Mouse (Mus musculus) ovary, postnatal 10 days (tissue): Measurements from ENCODE around the gene Gm20388.
A peak's percentile ranks its signal among the peaks of the same experiment; 100 is the strongest.

Source experiments
- DNase-seq: peaks from one replicate; pipeline ENCODE4 v3.0.0; 2022; ENCODE audit warnings: low spot score

Gene Gm20388

DNA sequence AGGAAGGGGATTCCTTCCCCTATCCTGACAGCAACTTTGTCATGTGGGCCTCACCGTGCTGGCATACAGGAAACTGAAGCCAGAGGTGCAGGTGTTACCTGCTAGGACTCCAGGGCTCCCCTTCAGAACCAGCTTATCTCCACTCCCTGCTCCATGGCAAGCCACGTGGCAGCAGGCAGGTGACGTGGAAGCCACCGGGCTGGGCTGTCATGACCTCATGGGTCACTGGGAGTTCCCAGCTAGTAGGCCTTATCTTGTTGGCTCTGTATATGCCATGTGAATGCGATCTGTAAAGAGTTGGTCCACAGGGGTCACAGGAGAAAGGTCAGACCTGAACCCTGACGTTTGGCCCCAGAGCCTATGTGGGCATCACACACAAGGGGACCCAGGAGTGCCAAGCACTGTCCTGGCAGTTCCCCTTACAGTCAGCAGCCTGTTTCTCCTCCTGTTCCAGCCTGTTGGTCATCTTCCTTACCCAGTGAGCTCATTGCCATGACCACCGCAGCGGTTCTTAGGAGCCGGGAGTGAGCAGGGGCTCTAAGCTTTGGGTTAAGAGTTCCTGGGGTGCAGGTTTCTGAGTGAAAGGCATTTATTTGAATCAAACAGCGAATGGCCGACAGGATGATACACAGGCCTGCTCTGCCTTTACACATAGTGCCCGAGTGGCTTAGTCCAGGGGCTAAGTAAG is 2419.9 kb downstream of the Gm20388 start:
- DNase-seq = no peak

DNA sequence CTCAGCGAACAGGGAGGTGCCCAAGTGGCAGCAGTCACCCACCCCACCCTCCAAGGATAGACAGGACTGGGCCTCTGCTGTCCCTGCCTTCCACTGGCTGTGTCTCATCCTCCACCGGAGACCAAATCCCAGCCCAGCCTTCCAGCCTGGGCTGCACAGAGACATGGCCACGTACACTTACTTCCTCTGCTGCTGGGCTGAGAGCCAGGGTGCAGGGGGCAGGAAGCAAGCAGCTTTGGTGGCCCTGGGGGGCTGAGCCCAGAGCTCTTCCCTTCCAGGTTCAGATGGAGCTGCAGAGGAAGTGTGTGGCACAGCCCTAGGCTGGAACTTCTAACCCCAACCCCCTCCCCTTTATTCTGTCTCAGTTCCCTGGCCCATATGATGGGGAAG is 2420.5 kb downstream of the Gm20388 start:
- no peak for DNase-seq

DNA sequence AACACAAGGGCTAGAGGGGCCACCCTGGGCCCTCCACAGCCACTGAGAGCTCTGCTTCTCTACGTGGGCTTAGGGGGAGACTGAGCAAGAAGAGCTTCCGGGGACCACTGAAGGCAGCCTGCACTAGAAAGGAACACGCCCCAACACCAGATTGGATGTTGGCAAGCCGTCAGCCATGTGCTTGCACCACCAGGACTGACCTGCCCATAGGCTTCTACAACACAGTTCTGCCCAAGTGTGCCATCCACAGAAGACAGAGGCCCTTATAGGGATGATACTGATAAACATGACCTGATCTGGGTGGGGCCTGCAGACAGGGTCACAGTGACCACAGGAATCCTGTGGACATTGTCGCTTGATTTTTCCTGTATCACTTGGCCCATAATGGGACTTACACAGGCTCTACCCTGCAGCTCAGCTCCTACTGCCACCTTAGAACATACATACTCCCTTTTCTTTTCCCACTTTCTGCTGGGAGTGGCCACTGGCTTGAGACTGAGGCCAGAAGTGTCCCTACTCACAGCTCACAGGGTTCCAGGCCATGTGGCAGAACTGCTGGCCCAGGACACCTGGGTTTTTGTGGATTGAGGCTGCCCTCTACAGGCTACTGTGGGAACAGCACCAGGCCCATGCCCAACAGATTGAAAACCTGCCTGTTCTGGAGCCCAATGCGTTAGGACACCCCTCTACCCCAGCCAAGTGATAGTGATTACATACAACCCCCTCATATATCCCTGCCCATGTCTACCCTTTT is 2422.3 kb downstream of the Gm20388 start:
- DNase-seq = peak; percentile 75

DNA sequence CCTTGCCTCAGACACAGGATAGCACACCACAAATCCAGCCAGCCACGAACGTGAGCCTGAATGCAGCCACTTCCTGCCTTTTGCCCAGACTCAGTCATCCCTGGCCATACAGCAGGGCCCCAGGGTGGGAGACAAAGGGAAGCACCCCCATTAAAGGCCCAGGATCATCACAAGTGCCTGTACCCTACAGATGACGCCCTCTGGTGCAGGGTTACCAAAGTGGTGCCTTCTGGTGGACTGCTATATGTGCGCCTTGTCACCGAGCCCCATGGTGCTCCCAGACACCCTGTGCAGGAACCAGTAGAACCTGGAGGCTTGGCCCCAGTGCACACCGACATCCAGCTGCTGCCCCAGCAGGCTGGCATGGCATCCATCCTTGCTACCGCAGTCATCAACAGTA is 2422.9 kb downstream of the Gm20388 start:
- no peak for DNase-seq

DNA sequence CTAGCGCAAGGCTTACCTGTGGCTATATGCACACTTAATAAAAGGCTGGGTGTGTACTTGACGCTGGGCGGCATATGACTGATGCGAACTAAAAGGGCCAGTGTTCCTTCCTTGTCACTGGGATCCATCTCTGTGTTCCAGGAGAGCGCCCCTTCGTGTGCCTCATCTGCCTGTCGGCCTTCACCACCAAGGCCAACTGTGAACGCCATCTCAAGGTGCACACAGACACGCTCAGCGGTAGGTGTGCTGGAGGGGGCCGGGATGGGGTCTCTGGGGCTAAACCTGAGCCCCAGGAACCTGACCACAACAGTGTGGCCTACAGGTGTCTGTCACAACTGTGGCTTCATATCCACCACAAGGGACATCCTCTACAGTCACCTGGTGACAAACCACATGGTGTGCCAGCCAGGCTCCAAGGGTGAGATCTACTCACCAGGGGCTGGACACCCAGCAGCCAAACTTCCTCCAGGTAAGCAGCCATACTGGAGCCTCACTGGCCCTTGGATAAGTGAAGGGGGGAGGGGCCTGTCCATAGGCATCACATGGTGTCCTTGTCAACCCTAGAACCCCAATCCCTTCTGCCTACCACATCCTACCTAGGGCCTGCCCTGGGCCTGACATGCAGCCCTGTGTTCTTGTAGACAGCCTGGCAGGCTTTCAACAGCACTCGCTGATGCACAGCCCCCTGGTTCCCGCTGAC is 2424.3 kb downstream of the Gm20388 start:
- DNase-seq = no peak

DNA sequence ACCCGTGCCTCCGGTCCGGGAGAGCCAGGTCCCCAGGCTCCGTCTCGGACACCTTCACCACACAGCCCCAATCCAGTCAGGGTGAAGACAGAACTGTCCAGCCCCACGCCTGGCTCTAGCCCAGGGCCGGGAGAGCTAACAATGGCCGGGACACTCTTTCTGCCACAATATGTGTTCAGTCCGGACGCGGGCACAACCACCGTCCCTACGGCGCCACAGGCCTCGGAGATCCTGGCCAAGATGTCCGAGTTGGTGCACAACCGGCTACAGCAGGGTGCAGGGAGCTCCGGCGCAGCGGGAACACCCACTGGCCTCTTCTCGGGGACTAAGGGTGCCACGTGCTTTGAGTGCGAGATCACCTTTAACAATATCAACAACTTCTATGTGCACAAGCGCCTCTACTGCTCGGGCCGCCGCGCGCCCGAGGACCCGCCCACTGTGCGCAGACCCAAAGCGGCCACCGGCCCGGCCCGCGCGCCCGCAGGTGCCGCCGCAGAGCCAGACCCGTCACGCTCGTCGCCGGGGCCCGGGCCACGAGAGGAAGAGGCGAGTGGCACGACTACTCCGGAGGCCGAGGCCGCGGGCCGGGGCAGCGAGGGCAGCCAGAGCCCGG is 2425.1 kb downstream of the Gm20388 start:
- no peak for DNase-seq

DNA sequence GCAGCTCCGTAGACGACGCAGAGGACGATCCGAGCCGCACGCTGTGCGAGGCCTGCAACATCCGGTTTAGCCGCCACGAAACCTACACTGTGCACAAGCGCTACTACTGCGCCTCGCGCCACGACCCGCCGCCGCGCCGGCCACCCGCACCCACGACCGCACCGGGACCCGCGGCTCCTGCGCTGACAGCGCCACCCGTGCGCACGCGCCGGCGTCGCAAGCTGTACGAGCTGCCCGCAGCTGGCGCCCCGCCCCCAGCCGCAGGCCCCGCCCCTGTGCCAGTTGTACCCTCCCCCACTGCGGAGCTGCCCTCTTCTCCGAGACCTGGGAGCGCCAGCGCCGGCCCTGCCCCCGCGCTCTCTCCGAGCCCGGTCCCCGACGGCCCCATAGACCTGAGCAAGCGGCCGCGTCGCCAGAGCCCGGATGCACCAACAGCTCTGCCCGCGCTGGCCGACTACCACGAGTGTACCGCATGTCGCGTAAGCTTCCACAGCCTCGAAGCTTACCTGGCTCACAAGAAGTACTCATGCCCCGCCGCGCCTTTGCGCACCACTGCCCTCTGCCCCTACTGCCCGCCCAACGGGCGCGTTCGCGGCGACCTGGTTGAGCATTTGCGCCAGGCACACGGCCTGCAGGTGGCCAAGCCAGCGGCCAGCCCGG is 2425.7 kb downstream of the Gm20388 start:
- no peak for DNase-seq

DNA sequence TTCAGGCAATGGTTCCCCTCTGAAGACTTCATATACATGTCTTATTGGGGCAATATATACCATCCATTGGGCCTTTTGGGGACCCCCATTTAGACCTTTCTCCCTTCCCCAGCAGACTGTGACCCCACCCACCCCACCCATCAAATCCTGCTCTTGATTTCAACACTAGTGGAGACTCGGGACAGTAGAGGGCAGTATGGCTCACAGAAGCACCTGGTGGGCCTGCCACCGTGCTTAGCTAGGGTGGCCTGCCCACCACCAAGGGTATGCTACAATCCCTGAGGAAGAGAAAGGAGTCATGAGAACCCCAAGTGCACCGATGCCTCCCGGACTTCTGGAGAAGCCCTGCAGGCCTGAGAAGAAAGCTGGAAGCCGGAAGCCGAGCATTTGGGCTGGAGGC is 2428.2 kb downstream of the Gm20388 start:
- no peak for DNase-seq

DNA sequence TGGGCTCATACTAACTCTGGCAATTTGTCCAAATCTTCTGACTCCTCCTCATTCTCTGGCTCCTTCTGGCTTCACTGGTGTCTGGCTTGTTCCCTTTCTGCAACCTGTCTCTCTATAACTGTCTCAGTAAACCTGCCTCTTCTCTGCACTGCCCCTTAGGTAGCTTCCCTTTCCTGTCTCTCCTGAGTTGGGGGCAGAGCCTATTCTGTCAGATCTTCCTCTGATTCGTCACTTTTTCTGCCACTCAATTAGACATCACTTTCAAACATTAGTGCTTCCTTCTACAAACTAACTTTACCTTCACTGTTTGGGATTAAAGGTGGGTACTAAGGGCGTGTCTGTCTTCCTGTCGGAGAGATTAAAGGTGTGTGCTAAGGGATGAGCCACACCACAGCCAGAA is 2430.1 kb downstream of the Gm20388 start:
- no peak for DNase-seq

DNA sequence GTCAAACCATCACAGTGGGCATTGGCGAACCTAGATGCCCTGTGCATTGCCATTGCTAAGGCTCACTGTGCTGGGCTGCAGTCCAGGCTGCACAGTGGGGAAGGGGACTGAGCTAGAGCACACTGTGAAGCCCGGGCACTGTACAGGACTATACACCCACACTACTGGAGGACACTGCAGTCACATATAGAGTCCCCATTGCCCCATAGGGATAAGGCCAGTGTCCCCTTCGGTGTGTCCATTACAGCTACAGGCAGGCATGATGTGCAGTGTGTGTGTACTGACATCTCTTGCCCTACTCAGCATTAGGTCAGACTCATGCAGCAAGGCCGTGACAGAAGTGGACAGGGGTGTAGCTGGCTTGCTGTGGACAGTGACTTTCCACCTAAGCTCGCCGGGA is 2431.1 kb downstream of the Gm20388 start:
- DNase-seq = no peak

DNA sequence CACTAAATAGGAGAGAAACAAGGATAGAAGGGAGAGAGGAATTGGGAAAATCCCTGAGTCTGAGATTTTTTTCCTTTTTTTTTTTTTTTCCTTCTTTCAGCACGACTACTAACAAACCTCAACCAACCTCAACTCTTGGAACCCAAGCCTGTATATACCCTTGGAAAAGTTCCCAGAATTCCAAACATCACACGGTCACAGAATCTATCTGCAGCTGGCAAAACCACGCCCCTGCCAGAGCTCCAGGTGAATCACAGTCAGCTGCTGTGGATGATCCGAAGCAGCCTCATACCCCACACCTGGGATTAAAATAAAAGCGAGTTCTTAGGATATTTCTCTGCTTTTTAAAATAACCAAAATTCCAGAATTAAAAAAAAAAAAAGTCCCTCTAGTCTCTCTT is 2431.7 kb downstream of the Gm20388 start:
- DNase-seq = no peak

DNA sequence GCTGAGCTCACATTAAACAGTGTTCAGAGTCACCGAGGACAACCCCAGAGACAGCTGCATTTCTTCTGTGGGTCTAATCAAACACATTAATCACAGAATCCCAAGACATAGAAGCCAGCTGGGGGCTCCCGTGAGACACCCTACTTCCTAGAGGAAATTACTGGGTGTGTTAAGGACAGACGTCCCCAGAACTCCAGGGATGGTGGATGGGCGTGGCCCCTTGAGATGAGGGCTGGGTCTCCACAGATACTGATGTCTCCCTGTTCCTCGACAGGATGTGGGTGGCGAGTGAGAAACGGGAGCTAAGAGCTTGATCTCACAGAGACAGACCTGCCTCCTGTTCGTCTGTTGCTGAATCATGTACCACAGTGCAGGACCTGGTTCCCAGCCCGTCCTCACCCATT is 2432.2 kb downstream of the Gm20388 start:
- DNase-seq = no peak

DNA sequence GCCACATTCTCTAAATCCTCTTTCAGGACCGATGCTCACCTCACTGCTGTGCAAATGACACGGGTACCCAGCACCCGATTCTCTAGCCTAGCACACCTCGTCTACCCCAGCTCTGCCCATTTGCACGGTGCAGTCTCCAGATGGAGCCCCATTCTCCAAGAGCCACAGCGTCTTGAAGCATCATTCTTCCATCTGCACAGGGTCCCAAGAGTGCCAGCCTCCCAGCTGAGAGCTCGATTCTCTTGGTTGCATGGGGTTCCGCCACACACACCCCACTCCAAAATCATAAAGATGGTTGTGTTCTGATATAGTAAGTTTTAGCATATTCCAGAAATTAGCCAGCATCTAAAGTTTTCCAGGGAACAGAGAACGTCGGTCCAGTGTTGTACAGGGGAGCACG is 2432.7 kb downstream of the Gm20388 start:
- DNase-seq = no peak

DNA sequence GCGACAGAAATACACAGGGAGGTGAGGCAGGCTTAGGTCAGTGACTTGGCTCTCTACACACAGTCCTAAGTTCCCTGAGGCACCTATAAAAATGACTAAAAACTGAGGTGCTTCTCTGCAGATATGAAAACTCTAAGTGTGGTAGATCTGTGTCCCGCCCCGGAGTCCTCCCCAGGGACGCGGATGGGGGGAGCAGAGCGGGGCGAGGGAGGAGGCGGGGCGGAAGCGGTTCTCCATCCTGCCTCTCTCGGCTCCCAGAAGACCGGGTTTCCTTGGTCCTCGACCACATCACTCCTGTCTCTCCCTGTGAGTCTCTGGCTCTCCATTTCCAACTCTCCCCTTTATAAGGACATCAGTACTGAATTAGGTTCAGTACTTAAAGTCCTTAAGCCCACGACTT is 2433.1 kb downstream of the Gm20388 start:
- no peak for DNase-seq

DNA sequence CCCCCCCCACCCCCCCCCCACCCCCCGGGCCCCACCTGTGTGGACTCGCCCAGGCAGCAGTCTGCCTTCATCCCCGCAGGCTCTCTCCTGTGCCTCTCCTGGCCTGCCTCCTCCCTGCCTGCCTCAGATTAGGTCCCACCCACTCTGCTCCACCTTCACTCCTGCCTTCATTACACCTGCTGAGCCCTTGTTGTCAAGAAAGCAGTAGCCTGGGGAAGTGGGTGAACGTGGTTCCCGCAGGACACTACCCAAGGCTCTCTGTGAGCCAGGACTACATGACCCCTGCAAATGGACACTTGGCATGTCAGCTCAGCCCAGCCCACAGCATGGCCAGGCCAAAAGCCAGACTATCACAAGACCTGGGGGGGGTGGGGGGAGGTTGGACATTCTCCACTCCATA is 2433.6 kb downstream of the Gm20388 start:
- no peak for DNase-seq

DNA sequence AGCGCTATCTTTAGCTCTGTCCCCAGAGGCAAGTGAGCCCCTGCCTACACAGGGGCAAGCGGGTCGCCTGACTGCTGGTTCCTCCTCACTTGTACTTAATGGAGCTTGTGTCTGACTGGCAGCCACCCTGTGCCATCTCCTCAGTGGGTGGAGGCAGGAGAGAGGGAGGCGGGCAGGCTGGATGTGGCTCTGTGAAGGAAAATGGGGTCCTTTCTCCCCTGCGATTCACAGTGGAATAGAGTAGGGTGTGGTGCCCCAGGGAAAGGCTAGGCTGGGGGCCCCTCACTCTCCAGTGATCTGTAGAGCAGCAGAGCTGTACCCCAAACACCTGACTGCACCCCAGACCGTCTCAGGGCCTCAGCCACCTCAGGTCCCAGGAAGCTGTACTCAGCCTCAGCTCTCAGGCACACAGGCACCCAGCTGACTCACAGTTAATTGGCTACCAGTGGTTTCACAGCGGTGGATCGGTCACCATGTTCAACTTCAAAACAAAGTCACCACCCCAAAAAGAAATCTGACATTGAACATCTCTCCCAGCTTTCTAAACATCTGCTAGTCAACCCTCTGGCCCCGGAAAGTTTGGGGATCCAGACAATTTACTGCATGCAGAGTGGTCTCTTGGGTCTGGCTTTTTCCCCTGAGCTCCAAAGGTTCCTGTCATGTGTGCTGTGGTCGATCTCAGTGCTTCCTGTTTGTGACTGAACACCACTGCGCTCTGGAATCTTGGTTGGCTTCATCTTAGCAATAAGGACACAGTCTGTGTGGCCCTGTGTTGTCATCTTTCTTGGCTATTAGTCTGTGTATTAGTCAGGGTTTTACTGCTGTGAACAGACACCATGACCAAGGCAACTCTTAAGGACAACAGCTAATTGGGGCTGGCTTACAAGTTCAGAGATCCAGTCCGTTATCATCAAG is 2434.8 kb downstream of the Gm20388 start:
- no peak for DNase-seq

DNA sequence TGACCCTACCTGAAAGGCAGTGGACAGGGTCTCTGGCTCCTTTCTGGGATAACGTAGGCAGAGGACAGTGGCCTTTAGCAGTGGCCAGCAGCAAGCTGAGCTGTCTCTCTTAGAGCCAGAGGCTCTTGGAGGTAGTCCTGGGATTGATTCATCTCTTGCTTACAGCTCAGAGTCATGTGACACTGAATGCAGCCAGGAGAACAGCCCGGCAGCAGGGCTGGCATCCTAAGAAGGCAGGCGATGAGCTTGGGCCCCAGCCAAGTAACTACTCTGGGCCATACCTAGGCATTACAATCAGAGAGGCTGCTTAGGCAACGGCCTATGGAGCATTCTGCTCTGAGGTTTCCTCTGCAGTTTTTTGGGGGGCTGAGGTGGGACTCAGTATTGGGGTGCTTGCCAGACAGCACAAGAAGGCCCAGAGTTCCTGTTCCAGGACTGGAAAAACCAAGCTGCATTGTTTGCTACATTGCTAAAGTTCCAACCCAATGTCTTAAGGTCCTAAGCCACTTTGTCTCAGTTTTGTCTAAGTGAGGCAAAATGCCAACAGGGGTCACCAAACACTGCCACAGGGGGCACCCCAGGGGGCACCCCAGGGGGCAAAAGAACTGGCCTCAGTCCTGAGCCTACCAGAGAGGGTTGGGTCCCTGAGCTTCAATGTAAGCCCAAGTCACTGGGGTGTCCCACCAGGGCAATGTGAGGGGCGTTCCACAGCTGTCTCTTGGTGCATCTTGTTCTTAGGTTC is 2437.3 kb downstream of the Gm20388 start:
- DNase-seq = no peak

DNA sequence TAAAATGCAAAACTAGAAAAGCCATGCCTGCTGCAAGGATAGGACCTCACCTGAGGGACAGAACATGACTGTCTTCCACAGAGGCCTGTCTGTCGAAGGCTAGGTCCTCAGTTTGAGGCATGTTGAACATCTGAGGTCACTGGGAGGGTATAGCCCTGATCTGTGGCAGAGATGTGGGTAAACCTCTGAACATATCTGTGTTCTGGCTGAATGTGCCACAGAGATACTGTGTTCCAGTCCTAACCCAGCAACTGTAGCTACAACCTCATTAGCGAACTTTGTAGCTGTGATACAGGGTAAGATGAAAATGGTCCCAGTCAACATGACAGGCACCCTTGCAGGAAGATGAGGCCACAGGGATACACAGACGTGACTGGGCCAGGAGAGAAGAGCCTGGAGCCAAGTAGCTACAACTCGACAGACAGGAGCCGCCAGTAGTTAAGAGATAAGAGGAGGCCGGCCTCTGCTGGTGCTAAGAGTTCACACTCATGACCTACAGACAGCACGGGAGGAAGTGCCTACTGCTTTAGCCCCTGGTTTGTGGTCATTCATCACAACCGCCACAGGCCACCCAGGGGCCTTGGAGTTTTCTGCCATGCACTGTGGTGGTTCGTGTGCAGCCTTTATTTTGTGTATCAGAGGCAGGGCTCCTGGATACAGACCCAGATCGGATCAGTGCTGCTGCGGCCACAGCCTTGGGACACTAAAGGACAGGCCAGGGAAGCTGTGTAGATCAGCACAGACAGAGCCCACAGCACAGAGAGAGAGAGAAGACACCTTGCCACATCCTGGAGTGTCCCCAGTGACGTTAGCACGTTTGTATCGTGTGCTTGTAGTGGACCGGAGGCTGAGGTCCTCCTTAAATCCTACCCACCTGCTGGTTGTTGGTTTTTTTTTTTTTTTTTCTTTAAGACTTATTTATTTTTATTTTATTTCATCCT is 2439.0 kb downstream of the Gm20388 start:
- no peak for DNase-seq
